Mouse (Mus musculus) spleen, adult 2 months (tissue): ENCODE measurements at regions not wholly inside any gene's neighbourhood (a gene's known extent, or its start where the extent isn't known, plus 50 kb on each side); places are given as distances from the start of the nearest gene placed in this dataset.

ENCODE experiments used
- CTCF ChIP-seq: fragments of 200-500 bp; IDR thresholded peaks from 2 replicates; pipeline ENCODE4 v1.5.1; 2011; ENCODE audit warnings: mild to moderate bottlenecking, inconsistent platforms; ENCODE audit not compliant: insufficient read depth, insufficient read length, insufficient replicate concordance; ENCODE audit errors: extremely low read depth
- POLR2A ChIP-seq: fragments of 200-500 bp; IDR thresholded peaks from 2 replicates; pipeline ENCODE4 v1.6.1; 2011; ENCODE audit warnings: low read depth, low read length, inconsistent platforms

DNA sequence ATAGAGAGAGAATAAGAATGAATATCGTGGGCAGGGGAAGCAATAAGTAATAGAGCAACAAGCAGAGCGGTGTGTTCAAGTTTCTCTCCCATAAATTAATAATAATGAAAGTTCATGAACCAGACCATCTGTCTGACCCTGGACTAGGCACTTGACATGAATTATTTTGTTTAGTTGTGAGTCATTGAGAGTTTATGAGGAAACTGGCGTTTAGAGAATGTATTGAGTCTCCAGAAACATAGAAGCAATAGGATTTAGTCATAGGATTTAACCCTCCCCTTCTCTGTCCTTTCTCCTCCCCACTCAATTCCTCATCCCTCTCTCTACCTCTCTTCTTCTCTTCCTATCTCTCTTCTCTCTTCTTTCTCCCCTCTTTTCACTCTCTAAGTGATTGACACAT lies 219.1 kb upstream of the Prdm1 start:
- TF ChIP-seq CTCF (no peak), POLR2A (no peak)
